Mouse (Mus musculus) gastrocnemius, postnatal 10 days (tissue): ENCODE data around the gene Pou2f3. TPM values are rescaled to one million over a fixed set of nuclear protein-coding genes. Genes with fewer than 3 reads are reported as not detected.

Source experiments
- DNase-seq: peaks from one replicate; pipeline ENCODE4 v3.0.0; 2021; ENCODE audit warnings: mixed read lengths
- total RNA-seq, 2 experiments: library from RNA; stranded (reverse); gene quantifications; 2 replicates each; pipeline ENCODE4 v1.2.3; 2021

Pou2f3 gene
- total RNA-seq, 2 experiments from 2014 or later = 0.09 TPM; not detected in 1

- DNase-seq = no peak
These were observed 20.7 kb upstream of the Pou2f3 start for GRCm38 (mm10) chr9:43230886-43231285.

GRCm38 (mm10) chr9:43229962-43230361 is 19.8 kb upstream of the Pou2f3 start:
- no peak for DNase-seq

GRCm38 (mm10) chr9:43229398-43229895 is 19.3 kb upstream of the Pou2f3 start:
- DNase-seq = no peak

- DNase-seq = no peak
These were observed 18.6 kb upstream of the Pou2f3 start for GRCm38 (mm10) chr9:43228745-43229144.

- DNase-seq = no peak
These were observed 17.5 kb upstream of the Pou2f3 start for GRCm38 (mm10) chr9:43227626-43228025.

- DNase-seq = no peak
These were observed 16.5 kb upstream of the Pou2f3 start for GRCm38 (mm10) chr9:43226573-43227160.

GRCm38 (mm10) chr9:43225481-43225880 is 15.3 kb upstream of the Pou2f3 start:
- no peak for DNase-seq

GRCm38 (mm10) chr9:43224771-43225355 is 14.7 kb upstream of the Pou2f3 start:
- no peak for DNase-seq

GRCm38 (mm10) chr9:43222429-43222715 is 12.2 kb upstream of the Pou2f3 start:
- no peak for DNase-seq

GRCm38 (mm10) chr9:43221643-43222428 is 11.7 kb upstream of the Pou2f3 start:
- DNase-seq = peak; percentile 91

GRCm38 (mm10) chr9:43210771-43211450 is 742 bp upstream of the Pou2f3 start:
- DNase-seq = peak; percentile 58

GRCm38 (mm10) chr9:43206022-43206390 is 4.2 kb downstream of the Pou2f3 start:
- DNase-seq = no peak

- DNase-seq = no peak
These were observed 4.7 kb downstream of the Pou2f3 start for GRCm38 (mm10) chr9:43205343-43206021.

GRCm38 (mm10) chr9:43200212-43200611 is 10.0 kb downstream of the Pou2f3 start:
- DNase-seq = no peak

- no peak for DNase-seq
These were observed 16.2 kb downstream of the Pou2f3 start for GRCm38 (mm10) chr9:43194001-43194400.

- no peak for DNase-seq
These were observed 18.6 kb downstream of the Pou2f3 start for GRCm38 (mm10) chr9:43191561-43191960.

GRCm38 (mm10) chr9:43189021-43189356 is 21.2 kb downstream of the Pou2f3 start:
- DNase-seq = no peak

- no peak for DNase-seq
These were observed 21.7 kb downstream of the Pou2f3 start for GRCm38 (mm10) chr9:43188309-43189020.

- no peak for DNase-seq
These were observed 30.6 kb downstream of the Pou2f3 start for GRCm38 (mm10) chr9:43179614-43180013.

GRCm38 (mm10) chr9:43178172-43178571 is 32.0 kb downstream of the Pou2f3 start:
- no peak for DNase-seq

GRCm38 (mm10) chr9:43167081-43167480 is 43.1 kb downstream of the Pou2f3 start:
- no peak for DNase-seq

- no peak for DNase-seq
These were observed 43.8 kb downstream of the Pou2f3 start for GRCm38 (mm10) chr9:43166346-43166745.
